Mouse (Mus musculus) spleen, embryonic (tissue): ENCODE results near the gene Amotl1.

Experiments
- CTCF ChIA-PET: fragments of 350-600 bp; sonication (Branson Sonifier 250); formaldehyde crosslinking; loops from one replicate; lab custom pipeline; 2022; lab: Charles Lee

Gene Amotl1

DNA sequence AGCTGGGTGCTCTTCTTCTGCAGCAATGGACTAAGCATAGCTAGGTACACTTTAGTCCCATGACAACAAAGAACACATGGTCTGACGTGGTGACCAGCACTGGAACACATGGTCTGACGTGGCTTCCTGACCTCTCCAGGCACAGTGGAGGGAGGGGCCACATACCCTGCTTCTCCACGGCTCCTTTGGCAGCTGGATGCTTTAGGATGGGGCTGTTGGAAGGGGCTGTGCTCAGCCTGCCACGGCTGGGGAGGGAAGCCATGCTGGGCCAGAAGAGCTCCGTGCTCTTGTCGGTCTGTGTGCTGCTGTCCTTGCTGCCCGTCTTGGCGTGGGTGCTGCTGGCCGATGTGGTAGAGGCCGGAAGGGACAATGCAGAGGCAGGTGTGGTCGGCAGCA, 96.5 kb downstream of the Amotl1 start:
- CTCF ChIA-PET: no interaction called here

DNA sequence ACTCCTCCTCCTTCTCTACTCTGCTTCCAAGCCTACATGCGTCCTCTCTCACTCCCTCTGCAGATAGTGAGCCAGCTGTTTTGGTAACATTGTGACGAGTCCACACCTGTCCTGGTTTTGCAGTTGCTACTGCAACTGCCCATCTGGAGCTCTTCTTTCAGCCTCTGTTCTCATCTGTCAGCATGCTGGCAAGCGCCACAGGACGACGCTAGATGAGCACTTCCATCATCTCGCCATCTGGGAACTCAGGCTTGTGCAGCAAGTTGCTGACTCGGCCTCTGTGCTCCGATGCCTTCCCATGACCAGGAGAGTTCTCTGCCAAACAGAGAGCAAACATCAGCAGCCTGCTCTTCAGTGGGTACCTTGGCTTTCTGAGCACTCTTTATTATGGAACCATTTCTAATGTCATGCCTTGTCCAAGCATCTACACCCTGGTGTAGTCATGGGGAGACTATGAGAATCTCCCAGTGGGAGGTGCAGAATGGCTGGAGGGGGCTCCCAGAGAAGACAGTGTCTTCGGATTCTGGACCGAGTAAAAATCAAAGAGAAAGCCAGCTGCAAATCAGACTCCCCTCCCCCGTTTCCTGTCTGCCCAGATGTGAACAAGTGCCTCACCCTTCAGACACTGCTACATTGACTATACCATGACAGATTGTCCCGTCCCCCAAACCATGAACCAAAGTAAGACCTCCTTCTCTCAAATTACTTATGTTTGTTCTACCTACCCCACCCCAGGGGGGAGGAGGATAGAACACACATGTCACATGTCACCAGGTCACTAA, 97.1 kb downstream of the Amotl1 start:
- CTCF ChIA-PET: no interaction called here

DNA sequence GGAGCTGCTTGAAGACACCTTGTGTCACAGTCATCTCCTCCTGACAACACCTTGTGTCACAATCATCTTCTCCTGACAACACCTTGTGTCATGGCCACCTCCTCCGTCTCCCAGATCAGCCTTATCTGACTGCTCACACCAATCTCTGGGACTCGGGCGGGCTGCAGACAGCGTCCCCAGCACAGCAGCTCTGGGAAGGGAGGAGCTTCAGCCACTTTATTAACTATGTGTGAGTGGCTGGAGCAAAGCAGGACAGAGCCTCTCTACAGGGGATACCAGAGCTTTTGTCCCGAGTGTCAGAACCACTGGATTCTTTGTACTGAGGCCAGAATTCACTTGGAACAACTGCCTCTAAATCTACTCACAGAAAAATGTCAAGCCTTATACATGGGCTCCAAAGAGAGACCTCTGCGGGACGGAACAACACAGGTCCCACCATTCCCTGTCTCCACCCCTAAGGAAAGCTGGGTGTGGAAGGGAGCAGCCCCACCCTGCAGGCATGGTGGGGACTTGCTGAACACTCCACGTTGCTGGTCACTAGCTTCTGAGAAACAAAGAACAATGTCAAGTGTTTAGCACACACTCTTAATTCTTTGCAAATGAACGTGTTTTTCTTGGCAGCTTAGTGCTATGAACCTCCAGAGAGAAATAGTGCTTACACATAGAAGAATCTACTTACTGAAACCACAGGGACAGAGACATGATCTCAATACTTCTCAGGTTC, 100.7 kb downstream of the Amotl1 start:
- CTCF ChIA-PET: no interaction called here

DNA sequence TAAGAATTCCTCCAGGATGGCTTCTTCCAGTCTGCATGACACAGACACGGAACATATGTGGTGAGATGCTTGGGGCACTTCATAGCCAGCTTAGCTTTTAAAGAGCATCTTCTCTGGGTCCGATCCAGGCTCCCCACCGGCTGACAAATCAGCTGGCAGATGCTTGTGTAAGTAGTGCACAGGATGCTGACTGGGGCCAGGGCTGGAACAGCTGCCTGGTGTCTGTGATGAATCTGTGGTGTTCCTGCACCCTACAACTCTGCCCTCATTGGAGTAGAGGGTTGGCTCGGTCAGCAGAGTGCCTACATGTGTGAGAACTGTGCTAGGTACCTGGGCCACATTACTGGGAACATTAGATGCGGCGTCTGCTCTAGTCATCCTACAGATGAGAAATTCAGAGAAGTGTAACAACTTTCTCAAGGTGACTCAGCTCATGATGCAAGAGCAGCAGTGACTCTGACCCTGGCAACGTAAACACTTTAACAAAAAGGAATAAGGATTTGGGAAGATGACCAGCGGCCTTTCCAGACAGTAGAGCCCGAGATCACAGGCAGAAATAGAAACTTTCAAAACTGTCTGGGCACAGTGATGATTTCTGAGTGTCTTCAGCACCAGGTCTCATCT, 109.9 kb downstream of the Amotl1 start:
- CTCF ChIA-PET: no interaction called here

DNA sequence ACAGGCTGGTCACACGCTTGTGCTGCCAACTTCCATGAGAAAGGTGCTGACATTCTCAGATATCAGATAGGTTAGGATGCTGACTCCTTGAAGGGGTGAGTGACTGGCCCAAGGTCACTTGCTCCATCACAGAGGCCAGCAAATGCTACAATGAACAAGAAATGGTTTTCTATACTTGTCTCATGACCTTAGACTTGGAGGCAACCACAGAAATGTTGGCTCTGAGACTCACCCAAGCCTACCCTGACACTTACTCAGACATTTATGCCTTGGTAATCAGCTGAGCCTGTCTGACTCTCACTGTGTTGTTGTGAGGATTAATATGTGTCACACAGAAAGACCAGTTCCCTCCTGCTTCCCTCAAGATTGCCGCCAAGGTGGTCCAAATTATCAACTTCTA, 111.2 kb downstream of the Amotl1 start:
- CTCF ChIA-PET: no interaction called here

DNA sequence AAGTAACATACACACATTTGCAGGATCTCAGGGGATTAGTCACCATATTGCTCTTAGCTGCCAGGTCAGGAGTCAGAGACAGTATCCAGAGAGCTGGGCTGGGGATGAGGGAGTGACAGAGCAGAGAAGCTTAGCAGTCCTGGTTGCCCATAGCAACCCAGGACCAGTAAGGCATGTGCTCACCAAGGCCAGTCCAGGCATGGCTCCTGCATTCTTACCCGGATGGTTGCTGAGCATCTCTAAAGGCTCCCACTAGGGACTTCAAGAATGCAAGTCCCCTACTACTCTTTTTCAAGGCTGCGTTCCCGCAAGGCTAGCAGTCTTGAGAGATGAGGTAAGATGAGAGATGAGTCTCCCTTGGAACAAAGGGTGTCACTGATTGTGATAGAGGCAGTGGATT, 112.6 kb downstream of the Amotl1 start:
- CTCF ChIA-PET: no interaction called here

DNA sequence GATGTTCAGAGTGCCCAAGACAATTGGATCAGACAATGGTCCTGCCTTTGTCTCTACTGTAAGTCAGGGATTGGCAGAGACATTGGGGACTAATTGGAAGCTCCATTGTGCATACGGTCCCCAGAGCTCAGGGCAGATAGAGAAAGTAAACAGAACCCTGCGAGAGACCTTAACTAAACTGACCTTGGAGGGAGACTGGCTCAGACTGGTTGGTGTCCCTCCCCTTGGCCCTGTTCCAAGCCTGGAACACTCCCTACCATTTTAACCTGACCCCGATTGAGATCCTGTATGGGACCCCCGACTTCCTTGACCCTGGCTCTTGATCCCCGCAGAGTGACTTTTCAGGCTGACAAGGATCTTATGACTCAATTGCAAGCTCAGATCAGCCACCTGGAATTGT, 114.9 kb downstream of the Amotl1 start:
- CTCF ChIA-PET: no interaction called here

DNA sequence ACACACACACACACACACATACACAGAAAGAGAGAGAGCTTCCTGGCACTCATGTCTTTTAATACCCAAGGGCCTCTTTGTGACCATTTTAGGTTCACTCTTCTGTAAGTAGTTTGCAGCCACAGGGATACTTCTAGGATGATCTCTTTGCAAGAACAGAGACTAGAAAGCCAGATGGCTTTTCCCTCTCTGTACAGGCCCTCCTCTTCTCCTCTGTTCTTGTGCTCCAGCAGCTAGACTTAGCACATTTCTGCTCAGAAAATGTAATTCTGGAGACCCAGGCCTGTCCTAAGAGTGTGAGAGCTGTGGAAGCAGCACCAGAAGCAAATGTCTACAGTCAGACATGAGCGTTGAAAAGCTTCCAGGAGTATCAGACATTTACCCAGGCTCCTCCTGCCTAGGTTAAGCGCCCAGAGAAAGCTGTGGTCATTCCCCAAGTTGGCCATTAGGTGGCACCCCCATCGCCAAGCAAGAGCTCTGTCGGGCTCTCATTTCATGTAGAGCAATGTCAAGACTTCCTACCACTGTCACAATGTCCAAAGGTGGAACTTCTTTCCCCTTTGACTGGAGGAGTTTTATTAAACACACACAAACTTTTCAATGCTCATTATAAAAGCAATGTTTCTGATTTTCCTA, 121.3 kb downstream of the Amotl1 start:
- CTCF ChIA-PET: no interaction called here

DNA sequence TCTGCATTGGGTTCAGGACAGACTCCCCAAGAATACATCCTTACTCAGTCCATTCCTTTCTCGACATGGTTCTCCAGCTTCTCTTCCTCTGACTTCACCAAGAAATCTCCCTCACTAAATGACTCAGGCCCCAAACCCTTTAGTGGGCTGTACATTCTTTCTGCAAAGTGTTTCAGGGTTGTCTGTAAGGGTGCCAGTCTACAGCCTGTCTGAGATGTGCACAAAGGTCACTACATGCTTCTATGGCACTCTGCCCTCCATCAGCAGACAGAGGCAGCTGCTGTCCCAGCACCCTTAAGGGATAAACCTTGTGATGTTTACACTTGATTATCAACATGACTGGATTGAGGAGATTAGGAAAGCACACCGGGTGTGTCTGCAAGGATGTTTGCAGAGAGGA, 123.2 kb downstream of the Amotl1 start:
- CTCF ChIA-PET: no interaction called here

DNA sequence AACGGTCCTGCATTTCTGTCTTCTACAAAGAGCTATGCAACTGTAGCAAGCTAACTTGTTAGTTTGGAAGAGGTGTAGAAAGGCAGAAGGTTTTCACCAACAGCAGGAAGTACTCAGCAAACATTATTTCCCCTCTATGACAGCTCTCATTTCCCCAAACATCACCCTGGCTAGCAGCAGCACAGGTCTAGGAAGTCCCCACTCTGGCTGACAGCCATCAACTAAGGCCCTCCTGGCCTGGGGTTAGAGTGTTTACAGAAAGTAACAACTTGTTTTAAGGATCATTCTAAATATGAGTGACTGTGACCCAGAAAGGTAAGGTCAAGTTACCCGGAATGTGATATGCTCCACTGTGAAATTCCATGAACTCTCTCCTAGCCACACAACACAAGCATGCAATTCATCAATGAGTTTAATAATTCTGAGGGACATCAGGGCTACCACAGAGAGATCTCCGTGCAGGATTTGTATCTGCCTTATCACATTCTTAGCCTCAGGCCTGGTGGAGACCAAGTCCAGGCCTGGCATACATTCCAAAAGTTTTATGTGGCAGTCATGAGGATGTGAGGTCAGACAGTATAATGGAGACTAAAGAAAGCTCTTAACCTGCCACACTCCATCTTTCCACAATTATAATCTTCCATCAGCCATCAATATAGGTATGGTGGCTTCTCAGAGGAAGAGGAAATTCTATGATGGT, 123.7 kb downstream of the Amotl1 start:
- CTCF ChIA-PET: no interaction called here

DNA sequence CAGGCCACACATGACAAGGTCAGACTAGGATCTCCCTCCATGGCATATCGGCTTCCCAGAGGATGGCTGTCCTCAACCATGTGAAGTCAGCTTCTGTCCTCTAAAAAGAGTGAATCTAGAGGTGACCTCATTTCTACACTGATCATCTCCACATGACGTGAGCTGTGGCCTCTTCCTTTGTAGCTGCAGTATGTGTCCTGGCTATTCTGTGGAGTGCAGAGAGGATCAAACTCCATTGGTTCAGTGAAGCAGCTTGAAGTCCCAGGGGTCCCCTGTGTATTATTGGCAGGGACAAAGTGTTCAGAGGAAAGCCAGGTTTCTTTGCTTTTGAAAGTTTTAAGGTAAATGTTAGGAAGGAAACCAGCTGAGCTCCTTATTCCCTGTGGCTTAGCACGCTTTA, 126.8 kb downstream of the Amotl1 start:
- CTCF ChIA-PET: no interaction called here

DNA sequence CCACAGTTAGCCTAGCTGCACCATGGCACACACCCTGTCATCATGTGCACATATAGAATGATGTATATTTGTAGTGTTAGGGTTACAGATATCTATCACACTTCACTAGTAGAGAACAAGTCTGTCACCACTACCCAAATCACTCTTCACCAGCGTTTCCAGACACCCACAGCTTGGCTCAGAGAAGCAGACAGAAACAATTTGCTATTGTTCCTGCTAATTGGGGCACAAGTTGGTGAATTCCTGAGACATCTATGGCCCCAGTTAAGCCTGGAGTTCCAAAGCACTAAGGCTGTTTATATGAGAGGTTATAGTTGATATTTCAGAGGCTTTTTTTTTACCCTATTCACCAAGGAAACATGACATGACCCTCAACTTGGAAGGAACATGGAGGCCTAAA, 127.6 kb downstream of the Amotl1 start:
- CTCF ChIA-PET: no interaction called here

DNA sequence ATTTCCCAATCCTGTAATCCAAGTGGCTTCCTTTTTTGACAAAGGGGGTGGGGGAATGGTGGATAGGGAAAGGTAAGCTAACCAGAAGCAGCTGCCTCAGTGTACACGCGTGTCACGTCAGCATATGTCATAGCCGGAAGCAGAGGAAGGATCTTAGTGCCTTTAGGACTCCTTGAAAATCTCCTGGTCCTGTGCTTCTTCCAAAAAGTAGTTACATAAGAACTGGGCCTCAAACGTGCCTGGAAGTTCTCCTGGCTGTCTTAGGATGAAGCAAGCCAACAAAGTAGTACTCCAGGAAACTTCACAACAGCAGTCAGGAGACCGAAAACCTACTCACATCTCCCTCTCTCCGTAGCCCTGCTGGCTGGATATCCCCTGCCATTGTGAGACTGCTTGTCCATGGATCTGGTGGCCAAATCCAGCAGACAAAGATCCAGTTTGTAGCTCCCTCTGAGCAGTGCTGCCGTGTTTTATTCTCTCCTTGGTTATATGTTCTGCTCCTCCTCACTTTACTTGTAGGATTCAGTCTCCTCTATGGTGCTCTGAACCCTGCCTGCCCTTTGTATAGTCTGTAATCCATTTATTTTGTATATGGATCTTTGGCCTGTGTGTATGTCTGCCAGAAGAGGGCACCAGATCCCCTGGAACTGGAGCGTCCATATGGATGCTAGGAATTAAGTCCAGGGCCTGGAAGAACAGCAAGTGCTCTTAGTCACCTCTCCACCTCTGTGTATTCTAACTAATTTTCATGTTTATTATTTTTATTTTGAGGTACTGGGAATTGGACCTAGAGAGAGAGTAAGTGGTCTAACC, 132.0 kb downstream of the Amotl1 start:
- CTCF ChIA-PET: no interaction called here

DNA sequence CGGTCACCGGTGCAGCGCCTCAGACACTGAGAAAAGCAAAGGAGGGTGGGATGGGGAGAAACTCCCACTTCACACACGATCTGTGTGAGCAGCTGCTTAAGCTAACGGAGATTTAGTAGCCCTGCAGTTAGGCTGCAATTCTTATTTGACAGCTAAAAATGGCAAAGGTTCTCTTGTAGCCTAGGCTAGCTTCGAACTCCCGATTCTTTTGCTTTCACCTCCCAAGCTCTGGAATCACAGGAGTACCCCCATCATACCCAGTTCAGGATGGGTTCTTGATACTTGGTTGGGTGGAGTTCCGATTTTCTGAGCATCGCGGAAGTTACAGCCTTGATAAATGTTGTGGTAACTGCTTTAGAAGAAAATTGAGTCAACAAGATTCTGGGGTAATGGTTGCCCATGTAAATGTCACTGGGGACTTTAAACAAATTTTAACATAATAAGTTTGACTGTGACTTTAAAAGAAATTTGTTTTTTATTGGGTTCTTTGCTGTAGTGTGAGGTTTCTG, 143.9 kb downstream of the Amotl1 start:
- CTCF ChIA-PET: interaction anchor here (0.7 kb wide), 1 partner anchor 162 kb away, joined by 6 read pairs; no protein-coding TSS in a partner anchor

DNA sequence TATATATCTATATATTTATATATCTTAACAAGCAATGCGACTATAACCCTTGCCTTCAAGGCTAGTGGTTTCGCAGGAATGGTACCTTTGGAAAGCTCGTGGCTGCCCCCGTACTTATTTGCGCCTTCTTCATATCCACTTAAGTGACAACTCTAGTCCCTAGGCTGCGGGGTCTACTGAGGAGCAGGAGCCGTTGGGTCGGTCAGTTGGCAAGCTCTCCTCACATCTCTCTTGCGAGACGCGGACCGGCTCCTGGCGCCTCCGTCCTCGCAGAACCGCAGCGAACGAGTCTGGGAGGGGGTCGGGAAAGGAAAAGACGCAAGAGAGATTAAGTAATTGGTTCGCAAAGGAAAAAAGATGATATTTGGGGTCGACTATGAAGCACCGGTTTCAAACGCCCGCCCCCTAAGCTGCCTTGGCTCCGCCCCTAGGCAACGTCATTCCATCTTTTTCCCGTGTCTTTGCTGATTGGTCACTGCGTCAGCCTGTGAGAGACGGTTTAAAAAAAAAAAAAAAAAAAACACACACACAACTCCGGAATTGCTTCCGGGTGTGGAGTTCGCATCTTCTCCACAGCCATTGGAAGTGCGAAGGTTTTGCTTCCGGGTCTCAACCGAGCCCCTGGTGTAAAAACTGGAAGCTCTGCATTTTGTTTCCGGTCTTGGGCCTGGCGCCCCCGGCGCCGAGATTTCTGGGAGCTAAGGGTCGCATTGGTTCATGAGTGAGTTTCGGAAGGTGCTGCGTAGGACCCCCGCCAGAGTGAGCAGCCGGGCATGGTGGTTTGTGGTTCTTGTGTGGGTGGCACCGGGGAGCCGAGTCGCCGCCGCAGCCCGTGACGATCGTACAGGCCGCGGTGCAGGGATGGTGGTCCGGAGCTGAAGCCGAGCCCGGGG, 144.6 kb downstream of the Amotl1 start, which contains the start of the genes Kdm4d and Cwc15:
Kdm4d (minus strand) TSS at position 460 of the 893 bp plus-strand sequence.
Cwc15 (plus strand) TSS at position 595 of the 893 bp plus-strand sequence.
- CTCF ChIA-PET: interaction anchor here (0.6 to 0.7 kb wide), 2 partner anchors 162 to 625 kb away, joined by 5 to 6 read pairs; no protein-coding TSS in a partner anchor

DNA sequence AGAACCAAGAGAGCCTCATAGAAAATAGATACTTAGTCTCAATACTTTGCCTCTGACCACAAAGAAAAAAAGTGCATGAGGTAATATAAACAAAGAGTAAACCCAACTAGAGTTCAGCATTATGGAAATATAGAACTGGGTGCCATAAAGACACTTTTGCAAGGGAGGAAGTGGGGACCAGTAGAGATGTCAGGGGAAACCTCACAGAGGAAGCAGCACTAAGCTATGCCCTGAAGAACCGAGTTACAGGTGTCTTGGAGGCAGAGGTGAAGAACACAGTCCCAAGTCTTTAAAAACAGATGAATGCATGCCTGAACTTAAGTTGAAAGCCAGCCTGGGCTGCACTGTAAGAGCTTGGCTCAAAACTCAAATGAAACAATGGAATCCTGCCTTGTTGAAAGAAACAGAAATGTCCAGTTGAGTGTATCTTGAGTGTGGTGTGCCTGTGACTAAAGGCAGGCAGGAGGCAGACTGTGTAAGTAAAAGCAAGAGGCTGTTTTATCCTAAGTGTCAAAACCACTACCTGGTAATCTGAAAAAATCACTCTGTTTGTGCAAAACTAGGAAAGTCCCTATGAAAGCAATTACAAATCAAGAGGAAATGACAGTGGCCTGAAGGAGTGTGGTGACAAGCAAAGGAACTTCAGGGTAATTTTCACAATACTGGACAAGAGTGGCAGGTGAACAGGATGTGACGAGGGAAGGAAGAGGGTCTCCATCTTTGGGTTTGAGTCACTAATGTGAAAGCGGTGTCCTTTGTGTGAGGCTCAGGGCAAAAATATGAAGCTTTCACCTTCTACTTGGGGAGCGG, 145.8 kb downstream of the Amotl1 start:
- CTCF ChIA-PET: interaction anchor here (0.6 kb wide), 2 partner anchors 395 to 624 kb away, joined by 5 to 10 read pairs; no protein-coding TSS in a partner anchor
